Mouse (Mus musculus) testis, postnatal 14 days (tissue): ENCODE results near the gene Cadm1.

Source experiments
- DNase-seq: peaks from one replicate; pipeline ENCODE4 v3.0.0; 2021; ENCODE audit warnings: low spot score

The Cadm1 gene

DNA sequence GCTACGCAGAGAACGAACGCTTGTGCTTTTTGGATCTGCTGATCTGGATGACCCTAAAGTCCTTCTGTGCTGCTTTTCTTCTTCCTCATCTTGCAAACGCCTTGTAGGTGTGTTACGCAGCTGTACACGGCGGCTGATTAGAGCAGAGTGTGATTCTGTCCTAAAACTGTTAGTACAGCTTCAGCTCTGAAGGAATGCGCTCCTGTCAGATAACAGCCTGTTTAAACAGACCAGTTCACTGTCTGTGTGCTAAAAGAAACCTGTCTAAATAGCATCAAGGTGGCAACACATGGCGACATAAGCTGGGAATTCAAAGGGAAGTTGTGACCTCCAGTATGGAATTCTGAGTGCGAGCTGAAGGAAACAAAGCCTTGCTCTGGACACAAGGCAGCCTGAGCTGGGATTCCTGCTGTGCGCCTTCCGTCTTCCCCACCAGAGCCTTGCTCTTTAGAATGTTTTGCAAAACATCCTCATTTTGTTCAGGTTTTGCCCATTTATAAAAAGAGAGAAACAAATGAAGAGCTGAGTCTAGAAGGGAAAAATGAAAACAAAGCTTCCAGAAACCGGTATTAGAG lies 273.6 kb downstream of the Cadm1 start:
- no peak for DNase-seq

- DNase-seq = no peak
Observed at GRCm38 (mm10) chr9:47805658-47806057, 275.7 kb downstream of the Cadm1 start.

GRCm38 (mm10) chr9:47825668-47826067 lies 295.7 kb downstream of the Cadm1 start:
- DNase-seq = no peak

DNA sequence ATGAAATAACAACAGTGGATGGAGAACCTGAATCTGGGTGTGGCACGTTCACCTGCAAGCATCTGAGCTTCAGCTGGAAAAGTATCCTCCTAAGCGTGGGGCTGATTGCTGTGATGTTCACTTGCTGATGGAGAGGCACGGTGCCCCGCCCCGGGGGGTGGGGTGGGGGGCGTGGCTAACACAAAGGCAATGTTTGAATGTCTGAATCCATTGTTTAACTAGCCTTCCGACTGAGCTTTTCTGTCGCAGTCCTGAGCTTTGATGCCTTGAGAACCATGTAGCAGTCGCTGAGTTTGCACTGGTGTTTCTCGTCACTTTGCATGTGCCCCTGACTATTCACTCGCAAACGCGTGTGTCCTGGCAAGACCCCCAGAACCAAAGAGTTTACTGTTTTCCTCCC lies 298.8 kb downstream of the Cadm1 start:
- no peak for DNase-seq

DNA sequence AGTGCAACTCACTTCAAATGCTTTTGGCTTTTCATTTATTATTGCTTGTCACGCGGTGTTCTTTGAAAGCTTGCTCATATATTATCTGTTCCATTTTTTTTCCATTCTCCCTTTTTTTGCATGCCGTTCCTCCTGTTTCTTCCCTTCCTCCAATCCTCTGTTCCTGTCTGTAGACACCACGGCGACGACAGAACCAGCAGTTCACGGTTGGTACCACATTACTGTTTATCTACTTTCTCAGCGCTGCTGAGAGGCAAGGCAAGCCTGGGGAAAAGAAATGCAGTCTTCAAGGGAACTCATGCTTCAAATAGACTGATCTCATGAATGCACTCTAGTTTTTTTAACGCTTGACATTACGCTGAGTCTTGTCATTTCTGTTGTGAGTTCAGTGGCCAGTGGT lies 299.2 kb downstream of the Cadm1 start:
- DNase-seq = no peak

- no peak for DNase-seq
Observed at GRCm38 (mm10) chr9:47829846-47830245, 299.9 kb downstream of the Cadm1 start.

- no peak for DNase-seq
Observed at GRCm38 (mm10) chr9:47831412-47831811, 301.4 kb downstream of the Cadm1 start.

DNA sequence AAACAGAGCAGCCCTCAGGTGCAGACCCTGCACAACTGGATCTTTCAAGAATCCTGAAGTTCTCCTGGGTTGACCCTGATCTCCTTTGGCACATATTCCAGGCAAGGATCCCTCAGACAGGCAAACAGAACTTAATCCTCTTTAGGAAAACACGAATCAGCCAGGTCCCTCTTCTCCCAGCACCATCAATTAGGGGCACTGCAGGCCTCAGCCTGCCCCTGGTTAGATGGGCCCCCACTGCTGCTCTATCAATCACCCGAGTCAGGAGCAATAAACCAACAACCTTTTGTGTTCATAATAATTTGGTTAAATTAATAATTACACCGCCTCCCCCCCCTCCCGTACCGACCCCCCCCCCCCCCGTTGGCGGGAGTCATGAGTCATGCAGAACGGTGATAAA lies 308.2 kb downstream of the Cadm1 start:
- DNase-seq = no peak

GRCm38 (mm10) chr9:47838890-47839691 lies 309.1 kb downstream of the Cadm1 start:
- DNase-seq = no peak

GRCm38 (mm10) chr9:47839692-47840025 lies 309.7 kb downstream of the Cadm1 start:
- no peak for DNase-seq

DNA sequence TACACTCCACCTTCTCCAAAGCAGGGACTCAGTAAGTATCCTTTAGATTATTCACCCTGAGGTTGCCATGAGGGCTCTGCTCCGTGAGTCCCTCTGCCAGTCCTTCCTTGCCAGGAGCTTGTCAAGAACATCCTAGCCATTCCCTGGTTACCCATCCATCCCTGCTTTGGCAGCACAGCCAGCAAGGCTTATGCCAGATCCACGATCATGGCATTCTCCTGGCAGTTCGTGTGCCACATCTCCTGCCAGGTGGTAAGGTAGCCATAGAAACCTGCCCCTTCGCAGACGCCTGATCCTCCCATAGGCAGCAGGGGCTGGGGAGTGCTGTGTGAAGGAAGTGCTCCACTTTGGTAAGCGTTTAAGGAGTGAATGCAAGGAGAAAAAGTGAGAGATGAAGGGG lies 313.4 kb downstream of the Cadm1 start:
- DNase-seq = no peak

GRCm38 (mm10) chr9:47846275-47846674 lies 316.3 kb downstream of the Cadm1 start:
- DNase-seq = no peak

GRCm38 (mm10) chr9:47846926-47847325 lies 317.0 kb downstream of the Cadm1 start:
- no peak for DNase-seq

DNA sequence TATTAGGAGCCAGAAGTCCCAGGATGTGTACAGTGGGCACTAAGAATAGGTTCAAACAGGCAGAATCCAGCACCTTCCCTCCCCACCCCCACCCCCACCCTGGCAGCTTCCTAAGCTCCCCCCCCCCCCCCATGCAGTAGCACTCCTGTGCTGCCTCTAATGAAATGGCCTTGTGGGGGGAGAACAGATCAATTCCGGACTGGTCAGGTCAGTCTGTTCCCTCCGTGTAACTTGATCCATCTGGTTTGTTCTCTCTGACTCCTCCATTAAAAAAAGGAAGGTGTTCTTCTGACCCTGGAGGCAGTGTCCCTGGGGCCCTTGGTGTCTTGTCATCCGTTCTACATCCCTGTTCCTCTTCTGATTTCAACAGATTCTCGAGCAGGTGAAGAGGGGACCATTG lies 317.8 kb downstream of the Cadm1 start:
- DNase-seq = no peak

DNA sequence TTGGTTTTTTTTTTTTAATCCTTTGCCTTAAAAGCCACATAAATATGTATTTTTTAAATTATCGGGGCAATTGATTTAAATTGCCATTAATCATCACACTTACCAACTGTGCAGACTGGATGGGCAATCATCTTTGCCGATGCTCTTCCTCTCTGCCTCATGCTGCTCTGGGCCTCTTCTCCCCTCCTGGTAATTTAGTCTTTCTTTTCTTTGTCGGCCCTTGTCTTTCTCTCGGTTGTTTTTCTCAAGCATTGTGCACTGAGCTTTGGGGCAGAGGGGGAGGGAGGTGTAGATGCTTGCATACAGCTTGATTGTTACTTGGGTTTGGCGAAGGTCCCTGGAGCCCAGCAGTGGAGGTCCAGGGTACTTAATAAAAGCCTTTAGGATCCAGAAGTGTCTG lies 318.8 kb downstream of the Cadm1 start:
- DNase-seq = no peak

GRCm38 (mm10) chr9:47856311-47856710 lies 326.3 kb downstream of the Cadm1 start:
- DNase-seq = no peak

DNA sequence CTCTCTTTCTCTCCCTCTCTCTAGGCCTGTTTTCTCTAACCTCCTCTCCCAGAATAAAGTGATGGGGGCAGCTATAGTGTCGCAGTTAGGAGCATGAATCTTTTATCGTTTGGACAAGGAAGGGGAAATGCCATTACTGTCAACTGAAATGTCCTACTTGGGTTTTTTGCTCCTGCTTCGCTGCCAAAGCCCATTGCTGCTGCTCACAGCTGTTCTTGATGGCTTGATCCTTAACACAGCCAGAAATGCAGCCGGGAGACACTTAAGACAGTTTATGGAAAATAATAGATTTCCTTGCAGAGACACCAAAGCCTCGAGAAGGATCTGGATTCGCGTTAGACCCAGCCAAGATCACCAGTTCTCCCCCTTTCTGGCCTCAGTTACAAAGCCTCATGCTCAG lies 327.3 kb downstream of the Cadm1 start:
- DNase-seq = no peak

DNA sequence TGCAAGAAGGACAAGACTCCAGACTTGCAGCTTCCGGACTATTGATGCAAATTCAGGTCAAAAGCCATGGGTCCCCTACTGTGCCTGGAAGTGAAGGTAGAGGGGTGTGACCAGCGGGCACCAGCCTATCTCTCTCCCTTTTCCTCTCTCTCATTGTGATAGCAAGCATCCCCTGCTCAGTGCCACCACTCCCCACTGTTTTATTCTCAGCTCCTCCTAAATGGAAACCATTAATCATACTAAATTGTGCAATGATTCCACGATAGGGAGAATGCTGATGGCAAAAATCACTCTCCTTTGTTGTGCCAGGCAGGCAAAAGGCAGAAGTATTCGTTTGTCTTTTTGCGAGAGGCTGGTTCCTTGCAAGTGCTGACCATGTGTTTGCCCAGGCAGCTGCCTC lies 328.2 kb downstream of the Cadm1 start:
- no peak for DNase-seq

DNA sequence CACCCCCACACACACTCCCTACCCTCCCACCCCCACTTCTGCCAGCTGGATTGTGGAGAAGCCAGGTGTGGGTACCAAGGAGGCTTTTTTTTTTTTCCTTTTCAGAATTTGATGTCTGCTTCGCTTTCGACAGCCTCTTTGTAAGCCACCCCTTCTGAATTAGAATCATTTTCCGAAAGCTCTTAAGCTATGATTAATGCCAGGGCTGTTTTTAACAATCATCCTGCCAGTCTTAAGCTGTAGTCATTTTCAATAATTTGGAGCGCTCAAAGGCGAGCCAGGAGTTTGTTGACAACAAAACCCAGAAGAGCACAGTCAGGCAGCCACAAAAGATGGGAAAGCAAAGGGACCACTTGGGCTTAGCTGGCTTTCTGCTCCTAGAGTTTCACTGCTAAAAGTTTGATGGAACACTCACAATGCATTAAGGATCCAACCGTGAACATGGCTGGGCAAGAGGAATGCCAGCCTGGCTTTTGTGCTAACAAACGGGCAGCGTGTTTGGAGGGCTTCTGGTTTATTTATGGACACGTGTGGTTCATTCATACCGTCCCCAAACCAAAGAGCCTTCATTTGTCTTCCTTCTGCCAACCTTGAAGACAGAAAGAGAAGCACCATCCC lies 328.9 kb downstream of the Cadm1 start:
- DNase-seq = no peak

DNA sequence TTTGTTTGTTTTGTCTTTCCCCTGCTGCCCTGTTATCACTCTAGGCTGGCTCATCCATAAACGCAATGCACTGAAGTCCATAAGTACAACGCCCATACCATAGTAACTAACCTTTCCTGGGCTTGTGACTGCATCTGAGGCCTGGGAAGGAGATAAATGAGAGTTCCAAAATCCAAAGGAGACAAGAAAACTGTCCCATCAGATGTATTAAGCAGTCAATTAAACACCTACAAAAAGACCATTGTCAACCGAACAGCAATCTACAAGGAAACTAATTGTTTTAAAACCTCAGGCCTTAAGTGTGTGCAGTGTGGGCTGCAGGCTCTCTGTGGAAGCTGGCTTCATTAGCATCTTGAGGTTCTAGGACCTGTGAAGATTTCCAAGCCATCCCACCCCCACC lies 331.0 kb downstream of the Cadm1 start:
- no peak for DNase-seq

DNA sequence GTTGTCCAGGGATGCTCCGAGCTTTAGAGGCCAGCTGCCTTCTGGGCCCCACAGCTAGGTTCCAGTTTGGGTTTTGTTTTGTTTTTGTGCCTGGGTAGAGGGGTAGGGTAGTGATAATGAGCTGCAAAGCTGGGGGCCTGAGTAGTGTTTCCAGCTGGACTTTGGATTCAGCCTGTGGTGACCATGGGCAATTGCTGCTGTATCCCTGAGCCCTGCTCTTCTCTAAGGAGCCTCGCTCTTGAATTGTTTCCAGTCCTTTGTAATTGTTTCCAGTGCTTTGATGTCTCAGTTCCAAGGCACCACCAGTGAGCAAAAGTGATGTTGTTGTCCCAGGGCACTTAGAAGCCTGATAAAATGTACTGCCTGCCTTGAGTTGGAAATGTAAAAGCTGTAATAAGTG lies 331.8 kb downstream of the Cadm1 start:
- peak; percentile 17 for DNase-seq

- no peak for DNase-seq
Observed at GRCm38 (mm10) chr9:47866001-47866400, 336.0 kb downstream of the Cadm1 start.

- DNase-seq = no peak
Observed at GRCm38 (mm10) chr9:47867474-47867873, 337.5 kb downstream of the Cadm1 start.

GRCm38 (mm10) chr9:47869661-47870060 lies 339.7 kb downstream of the Cadm1 start:
- no peak for DNase-seq
